Mouse (Mus musculus) embryo, embryonic 10 days (tissue): ENCODE results near the gene Zbtb20.

Experiments used
- DNase-seq: peaks from one replicate; pipeline ENCODE4 v3.0.0-alpha.2; 2015; ENCODE audit warnings: low spot score

The Zbtb20 gene

GRCm38 (mm10) chr16:43363751-43364515 lies 488.3 kb downstream of the Zbtb20 start:
- peak; percentile 51 for DNase-seq

DNA sequence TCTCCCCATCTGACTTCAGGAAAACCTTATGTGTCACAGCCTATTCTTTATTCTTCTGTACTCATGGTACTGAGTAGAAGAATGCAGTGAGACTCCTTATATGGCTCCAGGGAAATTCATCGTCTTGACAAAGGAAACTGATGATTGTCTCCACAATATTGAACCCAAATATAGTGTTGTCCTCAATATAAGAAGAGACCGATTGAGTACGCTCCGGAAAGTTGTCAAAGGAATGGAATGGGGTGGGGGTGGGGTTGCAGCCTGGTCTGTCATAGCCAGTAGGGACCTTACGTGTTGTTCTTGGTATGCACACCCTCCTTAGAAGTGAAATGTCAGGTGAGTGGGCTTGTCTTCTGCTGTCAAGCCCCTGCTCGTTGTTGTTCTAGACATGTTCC lies 488.8 kb downstream of the Zbtb20 start:
- no peak for DNase-seq

DNA sequence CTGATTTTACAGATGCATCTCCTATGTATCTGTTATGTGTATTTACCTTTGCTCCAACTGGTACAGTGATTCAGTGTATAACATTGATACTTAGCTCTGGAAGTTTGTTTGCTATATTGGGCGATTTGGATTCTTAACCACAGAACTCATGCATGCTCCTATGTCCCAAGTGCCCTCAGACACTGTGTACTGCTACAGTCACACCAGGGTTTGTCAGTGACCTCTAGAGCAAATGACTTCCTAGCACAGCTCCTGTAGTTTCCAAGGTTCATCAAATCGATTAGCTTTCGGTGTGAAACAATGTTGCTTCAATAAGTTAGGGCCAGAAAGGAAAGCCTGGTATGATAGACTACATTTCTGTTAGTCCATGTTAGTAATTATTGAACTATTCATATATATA lies 489.6 kb downstream of the Zbtb20 start:
- DNase-seq, result no peak

- DNase-seq, result no peak
Measured at GRCm38 (mm10) chr16:43370496-43371020, 494.9 kb downstream of the Zbtb20 start.

GRCm38 (mm10) chr16:43376782-43377181 lies 501.1 kb downstream of the Zbtb20 start:
- DNase-seq, result no peak

- DNase-seq, result no peak
Measured at GRCm38 (mm10) chr16:43379351-43380325, 504.0 kb downstream of the Zbtb20 start.

GRCm38 (mm10) chr16:43381183-43381582 lies 505.5 kb downstream of the Zbtb20 start:
- DNase-seq, result no peak

DNA sequence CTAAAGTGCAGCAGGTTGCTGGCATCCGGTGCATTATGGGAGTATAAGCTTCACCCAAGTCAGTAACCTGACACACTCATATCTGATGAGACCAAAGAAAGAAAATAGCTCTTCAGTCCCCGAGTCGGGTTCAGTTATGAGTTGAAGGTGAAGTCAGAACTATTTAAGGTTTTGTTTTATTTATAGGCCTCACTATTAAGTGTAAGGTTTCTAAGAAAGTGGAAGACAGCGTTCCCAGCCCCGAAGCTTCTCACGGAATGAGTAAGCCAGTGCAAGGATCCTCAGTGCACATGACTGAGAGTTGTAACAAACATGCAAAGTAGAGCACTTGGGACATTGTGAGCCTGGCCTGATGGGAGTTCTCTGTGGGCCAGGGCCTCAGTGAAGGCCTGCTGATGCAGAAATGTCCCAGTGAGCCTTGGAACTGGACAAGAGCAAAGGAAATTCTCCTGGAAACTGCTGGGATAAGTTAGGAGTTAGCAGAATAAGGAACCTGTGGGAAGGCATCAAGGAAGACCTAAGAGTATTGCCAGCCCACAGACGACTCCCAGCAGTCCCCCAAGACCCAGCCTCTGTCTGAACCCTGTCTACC lies 507.6 kb downstream of the Zbtb20 start:
- no peak for DNase-seq

DNA sequence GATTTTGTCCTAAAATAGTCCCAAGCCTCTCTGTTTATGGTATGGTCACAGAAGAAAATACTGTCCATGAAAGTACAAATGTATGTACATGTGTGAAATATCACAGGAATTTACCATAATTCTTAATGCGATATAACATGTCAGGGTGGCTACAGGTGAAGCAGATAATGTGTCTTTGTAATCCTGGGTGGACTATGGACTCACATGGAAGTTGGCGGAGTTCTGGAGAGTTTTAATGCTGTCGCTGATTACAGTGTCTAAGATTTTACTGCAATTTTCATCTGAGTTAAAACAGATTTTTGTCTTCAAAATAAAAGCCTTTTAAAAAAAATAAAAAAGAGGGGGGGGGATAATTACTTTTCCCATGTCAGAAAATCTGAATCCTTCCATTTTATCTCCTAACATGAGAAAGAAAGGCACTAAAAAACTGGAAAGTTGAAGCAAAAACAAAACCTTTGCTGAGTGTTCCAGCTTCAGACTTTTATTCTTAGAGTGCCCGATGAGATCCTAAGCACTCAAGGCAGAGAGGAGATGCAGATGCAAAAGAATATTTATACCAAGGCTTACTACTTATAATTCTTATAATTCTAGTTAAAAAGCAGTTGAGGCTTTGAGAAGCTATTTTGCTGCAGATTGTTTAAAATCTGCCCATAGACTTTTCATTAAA lies 509.4 kb downstream of the Zbtb20 start:
- DNase-seq, result no peak

DNA sequence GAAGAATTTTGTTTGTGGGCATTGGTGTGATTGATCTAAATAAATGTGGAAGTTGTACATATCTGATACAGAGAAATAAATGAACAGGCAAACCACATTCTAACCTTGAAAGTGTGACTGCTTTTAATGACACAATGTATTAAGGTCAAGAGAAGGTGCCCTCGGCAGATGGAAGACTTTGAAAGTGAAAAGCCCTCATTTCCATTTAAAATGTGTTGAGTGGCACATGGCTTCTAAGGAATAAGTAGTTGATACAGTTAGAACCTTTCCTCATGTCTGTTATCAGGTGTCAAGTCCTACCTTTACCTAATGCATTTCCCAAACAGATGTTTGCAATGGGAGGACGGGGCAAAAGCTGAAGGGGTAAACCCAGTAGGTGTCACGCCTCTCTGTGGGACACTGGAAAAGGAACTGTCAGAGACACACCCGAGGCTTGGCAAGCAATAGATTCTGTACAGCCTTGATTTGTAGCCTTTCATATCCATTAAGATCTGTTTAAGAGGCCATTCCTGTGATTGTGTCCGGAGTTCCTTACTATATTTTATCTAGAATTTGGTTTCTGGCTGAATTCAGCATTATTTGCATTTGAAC lies 510.0 kb downstream of the Zbtb20 start:
- no peak for DNase-seq

GRCm38 (mm10) chr16:43386426-43386825 lies 510.7 kb downstream of the Zbtb20 start:
- no peak for DNase-seq

- DNase-seq, result no peak
Measured at GRCm38 (mm10) chr16:43388389-43388788, 512.7 kb downstream of the Zbtb20 start.

DNA sequence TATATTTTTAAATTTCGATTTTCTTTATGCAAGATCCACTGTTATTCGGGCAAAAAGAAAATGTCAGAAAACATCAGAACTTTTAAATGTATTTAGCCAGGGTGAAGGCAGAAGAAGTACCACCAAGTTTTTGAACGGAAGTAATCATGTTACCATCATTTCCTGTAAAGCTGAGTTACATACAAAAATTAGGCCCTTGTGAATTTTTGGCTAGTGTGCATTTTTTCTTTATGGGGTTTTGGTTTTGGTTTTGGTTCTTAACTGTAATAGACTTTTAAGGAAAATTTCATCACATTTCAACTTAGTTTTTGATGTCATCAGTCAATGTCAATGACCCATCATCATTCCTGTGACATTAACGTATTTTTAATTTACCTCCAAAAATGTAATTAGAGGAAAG lies 514.7 kb downstream of the Zbtb20 start:
- DNase-seq, result no peak

DNA sequence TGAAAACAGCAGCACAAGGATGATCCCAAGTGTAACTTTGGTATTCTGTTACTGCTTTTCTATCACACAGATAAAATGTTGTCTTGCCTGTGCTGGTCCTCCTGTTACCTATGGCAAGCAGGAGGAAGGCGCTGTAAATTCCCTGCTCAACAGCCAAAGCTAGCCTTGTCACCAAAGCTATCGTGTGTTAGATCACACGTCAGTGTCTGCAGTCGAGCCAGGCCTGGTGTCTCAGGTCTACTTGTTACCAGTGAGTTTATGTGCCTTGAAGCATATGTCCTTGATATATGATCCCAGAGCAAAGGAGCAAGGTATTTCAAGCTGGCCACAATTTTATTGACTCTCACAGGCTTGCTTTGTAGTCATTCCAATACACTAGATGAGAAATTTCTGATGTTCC lies 517.7 kb downstream of the Zbtb20 start:
- no peak for DNase-seq

DNA sequence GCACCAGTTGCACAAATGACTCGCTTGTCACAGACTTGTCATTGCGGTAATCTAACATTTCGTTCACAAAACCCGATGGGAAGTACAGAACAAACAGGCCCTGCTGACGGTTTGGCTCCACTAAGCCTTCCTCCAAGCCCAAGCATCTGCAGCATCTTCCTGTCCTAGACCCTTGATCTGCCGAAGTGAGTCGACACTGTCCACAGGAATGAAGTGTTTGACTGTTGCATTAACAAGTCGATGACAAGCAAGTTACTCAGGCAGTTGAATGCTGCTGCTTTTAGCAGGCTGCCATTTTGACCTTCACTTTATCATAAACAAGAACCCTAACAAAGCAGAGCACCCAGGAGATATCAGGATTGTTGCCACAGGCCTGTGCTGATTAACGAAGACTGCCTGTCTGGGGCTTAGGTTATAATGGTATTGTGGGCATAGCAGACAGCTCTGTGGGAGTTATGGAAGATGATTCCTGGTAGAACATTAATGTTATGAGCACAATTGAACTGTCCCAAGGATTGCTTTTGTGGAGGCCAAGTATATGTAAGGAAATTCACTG lies 518.4 kb downstream of the Zbtb20 start:
- DNase-seq, result no peak

GRCm38 (mm10) chr16:43394760-43395159 lies 519.1 kb downstream of the Zbtb20 start:
- peak; percentile 29 for DNase-seq

DNA sequence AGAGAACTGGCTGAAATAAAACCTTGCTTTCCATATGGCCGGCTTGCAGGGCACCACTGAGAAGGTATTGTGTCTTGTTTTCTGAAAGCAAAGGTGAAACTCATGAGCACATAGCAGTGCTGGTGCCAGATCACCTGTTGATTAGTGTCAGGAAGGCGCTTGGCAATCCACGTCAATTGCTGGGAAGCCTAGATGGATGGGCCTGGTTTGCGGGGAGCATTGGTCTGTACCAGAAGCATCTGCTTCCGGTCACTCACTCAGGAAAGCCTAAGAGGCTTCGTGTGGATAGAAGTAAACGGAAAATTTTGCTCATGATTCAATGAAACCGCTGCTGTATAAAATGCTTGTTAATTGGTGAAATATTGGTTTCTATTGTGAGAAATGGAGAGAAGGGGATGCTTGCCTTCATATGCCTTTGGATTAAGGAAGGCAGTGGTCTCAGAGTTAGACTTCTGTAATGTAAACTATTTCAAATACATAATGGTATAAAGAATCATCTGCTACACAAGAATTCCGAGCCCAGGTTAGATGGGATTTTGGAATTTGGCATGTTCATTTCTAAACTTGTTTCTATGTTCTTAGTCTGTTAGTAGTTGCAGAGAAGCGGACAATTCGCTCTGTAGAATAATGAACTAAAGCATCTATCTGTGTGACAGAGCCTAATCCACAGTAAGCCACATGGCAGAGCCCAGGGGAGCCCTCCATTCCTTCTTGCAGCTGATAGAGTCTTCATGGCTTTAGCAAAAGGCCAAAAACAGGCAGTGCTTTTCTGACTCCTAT lies 521.4 kb downstream of the Zbtb20 start:
- no peak for DNase-seq

- no peak for DNase-seq
Measured at GRCm38 (mm10) chr16:43397629-43398323, 522.1 kb downstream of the Zbtb20 start.

DNA sequence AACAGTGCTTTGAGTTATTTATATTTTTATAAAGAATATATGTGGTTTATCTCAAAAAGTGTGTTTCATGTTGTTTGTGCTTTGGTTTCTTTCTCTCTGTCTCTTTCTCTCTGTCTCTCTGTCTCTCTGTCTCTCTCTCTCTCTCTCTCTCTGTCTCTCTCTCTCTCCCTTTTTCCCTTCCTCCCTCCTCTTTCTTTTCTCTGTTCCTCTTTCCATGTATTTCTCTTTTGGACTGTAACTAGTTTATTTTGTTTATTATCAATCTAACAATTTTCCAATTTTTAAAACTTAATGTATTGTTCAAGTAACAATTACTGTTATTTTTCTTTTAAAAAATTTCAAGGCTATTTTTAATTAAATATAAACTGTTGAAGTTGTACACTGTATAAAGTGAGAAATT lies 523.7 kb downstream of the Zbtb20 start:
- no peak for DNase-seq

GRCm38 (mm10) chr16:43400046-43400445 lies 524.4 kb downstream of the Zbtb20 start:
- no peak for DNase-seq
